Mouse (Mus musculus) liver, embryonic 14.5 days (tissue): ENCODE measurements around the gene Avil. TPM values are rescaled to one million over a fixed set of nuclear protein-coding genes. Genes with fewer than 3 reads are reported as not detected.

Source experiments
- ATAC-seq: fragments of 200-750 bp; cut with Nextera tagmentation; 2 replicates; pipeline ENCODE4 v1.8.0; 2017; ENCODE audit warnings: moderate number of reproducible peaks, mild to moderate bottlenecking, moderate library complexity; ENCODE audit not compliant: insufficient read depth
- DNase-seq, 3 experiments: peaks; one replicate each; pipeline ENCODE4 v3.0.0-alpha.2; 2012 to 2013; ENCODE audit warnings: low read depth in 3 of 3, low spot score in 3 of 3
- H3K27ac ChIP-seq: fragments of 300-500 bp; sonication (generic); 2 replicates; pipeline ENCODE4 v1.5.1; 2014; ENCODE audit warnings: moderate library complexity, mild to moderate bottlenecking, control low read depth, inconsistent platforms
- H3K27me3 ChIP-seq: fragments of 300-500 bp; sonication (generic); 2 replicates; pipeline ENCODE4 v1.6.1; 2014; ENCODE audit warnings: mild to moderate bottlenecking, low read length, moderate library complexity; ENCODE audit not compliant: control insufficient read depth, insufficient read depth
- H3K36me3 ChIP-seq: fragments of 300-500 bp; sonication (generic); replicated peaks from 2 replicates; pipeline ENCODE4 v1.6.1; 2014; ENCODE audit warnings: low read depth; ENCODE audit not compliant: control insufficient read depth, insufficient read depth
- H3K4me1 ChIP-seq, 2 experiments: fragments of 200-500 bp in 1 of 2; fragments of 300-500 bp in 1 of 2; sonication (generic) in 1 of 2; replicated peaks; 2 replicates each; pipeline ENCODE4 v1.6.1; 2012 to 2014; ENCODE audit warnings: antibody characterized with exemption in 1 of 2, inconsistent platforms in 1 of 2, low read length in 1 of 2; ENCODE audit not compliant: control insufficient read depth in 2 of 2, insufficient read depth in 2 of 2
- H3K4me2 ChIP-seq: fragments of 300-500 bp; sonication (generic); 2 replicates; pipeline ENCODE4 v1.6.1; 2014; ENCODE audit warnings: low read depth, mild to moderate bottlenecking, control low read depth, moderate library complexity
- H3K4me3 ChIP-seq, 2 experiments: fragments of 200-500 bp in 1 of 2; fragments of 300-500 bp in 1 of 2; sonication (generic) in 1 of 2; 2 replicates each; pipeline ENCODE4 v1.5.1; 2012 to 2014; ENCODE audit warnings: low read depth in 2 of 2, low read length in 2 of 2, mild to moderate bottlenecking in 2 of 2, control low read depth in 1 of 2, inconsistent platforms in 1 of 2, moderate library complexity in 1 of 2; ENCODE audit not compliant: insufficient read depth in 1 of 2
- H3K9ac ChIP-seq: fragments of 300-500 bp; sonication (generic); replicated peaks from 2 replicates; pipeline ENCODE4 v1.6.1; 2014; ENCODE audit warnings: mild to moderate bottlenecking, control low read depth, moderate library complexity
- H3K9me3 ChIP-seq: fragments of 300-500 bp; sonication (generic); 2 replicates; pipeline ENCODE4 v1.6.1; 2016; ENCODE audit warnings: low read length, mixed read lengths; ENCODE audit not compliant: control insufficient read depth
- CTCF ChIP-seq: IDR thresholded peaks from 2 replicates; pipeline ENCODE4 v1.5.1; 2016; ENCODE audit warnings: antibody characterized with exemption, low read depth, control low read depth
- EP300 ChIP-seq: IDR thresholded peaks from 2 replicates; pipeline ENCODE4 v1.6.1; 2016; ENCODE audit warnings: antibody characterized with exemption, low read depth
- WGBS: fragments of 180-500 bp; shearing (Covaris S2); extraction: QIAGEN DNeasy Blood & Tissue Kit; methylation state at CpG from one replicate; pipeline ENCODE4 v1.1.7; 2014; ENCODE audit not compliant: insufficient replicate concordance; 5-methylcytosine and 5-hydroxymethylcytosine counted together
- polyA plus RNA-seq, 2 experiments: library from polyadenylated mRNA; depleted of rRNA in 1 of 2; stranded (reverse) in 1 of 2; unstranded in 1 of 2; fragments of >200 nt; fragmentation: Nextera tagmentation in 1 of 2; extraction: Ambion mirVana in 1 of 2; gene quantifications; 2 replicates each; pipeline versions ENCODE4 v1.2.1 to v1.2.3; 2012 to 2014

Gene Avil
- polyA plus RNA-seq, 2 experiments, result 0.03 to 0.12 TPM

- H3K27me3 ChIP-seq, result no peaks in the 10 kb centered on the region
- H3K36me3 ChIP-seq, result no peaks in the 10 kb centered on the region
- peak overlapping the region; percentile 87 for H3K4me2 ChIP-seq
- no peaks in the 10 kb centered on the region for H3K9me3 ChIP-seq
- WGBS, result 52% methylated on average over 11 of the region's 11 CpGs
- peak overlapping the region; percentile 79 to 92 for H3K4me3 ChIP-seq
- H3K9ac ChIP-seq, result peak overlapping the region; percentile 93; the same call in 1 of the 2 replicates
- H3K4me1 ChIP-seq, result peaks cover 18 to 32% of the 10 kb centered on the region in 2 experiments
- no peak overlapping the region for H3K27ac ChIP-seq
- DNase-seq (no peak), ATAC-seq (no peak)
- no peak for TF ChIP-seq EP300
- no peak for TF ChIP-seq CTCF
These were observed 19.5 kb upstream of the Avil start for GRCm38 (mm10) chr10:126980933-126981530.

GRCm38 (mm10) chr10:126981746-126982145 lies 18.8 kb upstream of the Avil start:
- Histone ChIP-seq H3K9ac (no peak overlapping the region), H3K36me3 (no peaks in the 10 kb centered on the region), H3K4me1 (peaks cover 18 to 30% of the 10 kb centered on the region in 2 experiments), H3K4me3 (no peak overlapping the region), H3K27ac (no peak overlapping the region), H3K9me3 (no peaks in the 10 kb centered on the region), H3K27me3 (no peaks in the 10 kb centered on the region), H3K4me2 (peak overlapping the region; percentile 87)
- DNase-seq, result no peak
- 56% methylated on average over 3 of the region's 3 CpGs for WGBS
- no peak for TF ChIP-seq EP300
- TF ChIP-seq CTCF, result no peak
- no peak for ATAC-seq

- Histone ChIP-seq H3K4me3 (no peak overlapping the region), H3K27ac (no peak overlapping the region)
- DNase-seq, result no peak
These were observed 17.2 kb upstream of the Avil start for GRCm38 (mm10) chr10:126983193-126983725.

GRCm38 (mm10) chr10:126984189-126985004 lies 16.1 kb upstream of the Avil start:
- TF ChIP-seq CTCF (no peak), EP300 (no peak)
- Histone ChIP-seq H3K36me3 (no peaks in the 10 kb centered on the region), H3K9ac (no peak overlapping the region), H3K9me3 (no peaks in the 10 kb centered on the region), H3K4me3 (no peak overlapping the region), H3K4me1 (peaks cover 12 to 30% of the 10 kb centered on the region in 2 experiments), H3K4me2 (no peak overlapping the region; the same call in 1 of the 2 replicates), H3K27ac (no peak overlapping the region), H3K27me3 (no peaks in the 10 kb centered on the region)
- ATAC-seq (no peak), DNase-seq (no peak)
- WGBS, result 56% methylated on average over 5 of the region's 5 CpGs

More at GRCm38 (mm10) chr10:126983193-126983725, 17.2 kb upstream of the Avil start:
- no peak for TF ChIP-seq CTCF
- TF ChIP-seq EP300, result no peak
- Histone ChIP-seq H3K4me2 (peak overlapping the region; percentile 15; the same call in 1 of the 2 replicates), H3K4me1 (peaks cover 12 to 30% of the 10 kb centered on the region in 2 experiments), H3K36me3 (no peaks in the 10 kb centered on the region), H3K9ac (no peak overlapping the region), H3K27me3 (no peaks in the 10 kb centered on the region), H3K9me3 (no peaks in the 10 kb centered on the region)
- no peak for ATAC-seq
- WGBS, result 62% methylated on average over 14 of the region's 14 CpGs

DNA sequence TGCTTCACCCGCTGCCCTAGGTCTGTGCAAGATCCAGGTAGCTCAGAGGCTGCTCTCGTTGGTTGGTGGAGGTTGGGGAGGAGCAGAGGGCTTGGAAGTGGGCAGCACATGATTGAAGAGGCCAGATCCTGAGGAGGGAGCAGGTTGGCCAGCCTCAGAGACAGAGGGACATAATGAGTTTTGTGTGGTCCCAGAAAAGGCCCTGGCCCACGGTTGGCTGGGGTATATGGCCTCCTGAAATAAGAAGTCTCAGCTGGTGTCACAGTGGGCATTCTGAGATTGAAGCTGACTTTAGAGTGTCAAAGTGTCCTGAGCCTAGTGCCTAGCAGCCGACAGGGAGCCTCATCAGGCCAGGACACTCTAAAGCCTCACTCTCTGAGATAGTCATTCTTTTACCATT lies 15.4 kb upstream of the Avil start:
- no peak overlapping the region for H3K4me2 ChIP-seq
- ATAC-seq (no peak), DNase-seq (no peak)
- no peak for TF ChIP-seq EP300
- H3K36me3 ChIP-seq, result no peaks in the 10 kb centered on the region
- H3K27me3 ChIP-seq, result no peaks in the 10 kb centered on the region
- no peak overlapping the region for H3K27ac ChIP-seq
- peaks cover 12 to 30% of the 10 kb centered on the region in 2 experiments for H3K4me1 ChIP-seq
- no peaks in the 10 kb centered on the region for H3K9me3 ChIP-seq
- no peak overlapping the region for H3K4me3 ChIP-seq
- H3K9ac ChIP-seq, result no peak overlapping the region
- WGBS, result 75% methylated on average over 4 of the region's 4 CpGs
